Mouse (Mus musculus) lung, embryonic 14.5 days (tissue): Measurements from ENCODE around the gene Olfr1564. TPM values are rescaled to one million over a fixed set of nuclear protein-coding genes. Genes with fewer than 3 reads are reported as not detected.
"Not testable (repeated sequence)": the region's sequence is repeated elsewhere in the genome, so short reads cannot be mapped to it uniquely, and the experiment has no call there.

Experiments
- ATAC-seq: fragments of 200-750 bp; cut with Nextera tagmentation; 2 replicates; pipeline ENCODE4 v1.8.0; 2017; ENCODE audit warnings: mild to moderate bottlenecking, moderate TSS enrichment, moderate library complexity; ENCODE audit not compliant: insufficient read depth
- DNase-seq: peaks from one replicate; pipeline ENCODE4 v3.0.0-alpha.2; 2015
- H3K27ac ChIP-seq: fragments of 300-500 bp; sonication (generic); 2 replicates; pipeline ENCODE4 v1.5.1; 2014; ENCODE audit warnings: low read depth, mild to moderate bottlenecking, moderate library complexity
- H3K27me3 ChIP-seq: fragments of 300-500 bp; sonication (generic); 2 replicates; pipeline ENCODE4 v1.6.1; 2014; ENCODE audit warnings: low read length, control low read depth; ENCODE audit not compliant: insufficient read depth
- H3K36me3 ChIP-seq: fragments of 300-500 bp; sonication (generic); 2 replicates; pipeline ENCODE4 v1.6.1; 2014; ENCODE audit warnings: control low read depth; ENCODE audit not compliant: insufficient read depth
- H3K4me1 ChIP-seq: fragments of 300-500 bp; sonication (generic); 2 replicates; pipeline ENCODE4 v1.6.1; 2014; ENCODE audit warnings: antibody characterized with exemption, control low read depth; ENCODE audit not compliant: insufficient read depth
- H3K4me2 ChIP-seq: fragments of 300-500 bp; sonication (generic); 2 replicates; pipeline ENCODE4 v1.6.1; 2014; ENCODE audit warnings: mild to moderate bottlenecking
- H3K4me3 ChIP-seq: fragments of 300-500 bp; sonication (generic); 2 replicates; pipeline ENCODE4 v1.5.1; 2014; ENCODE audit warnings: low read depth, low read length
- H3K9ac ChIP-seq: fragments of 300-500 bp; sonication (generic); 2 replicates; pipeline ENCODE4 v1.6.1; 2014
- H3K9me3 ChIP-seq: fragments of 300-500 bp; sonication (generic); 2 replicates; pipeline ENCODE4 v1.6.1; 2016; ENCODE audit warnings: low read depth, low read length, control low read depth
- CTCF ChIP-seq: IDR thresholded peaks from 2 replicates; pipeline ENCODE4 v1.5.1; 2016; ENCODE audit warnings: antibody characterized with exemption, low read depth
- WGBS: fragments of 180-500 bp; shearing (Covaris S2); extraction: QIAGEN DNeasy Blood & Tissue Kit; methylation state at CpG from one replicate; pipeline ENCODE4 v1.1.7; 2014; 5-methylcytosine and 5-hydroxymethylcytosine counted together
- polyA plus RNA-seq: library from polyadenylated mRNA; unstranded; fragments of >200 nt; fragmentation: Nextera tagmentation; extraction: Ambion mirVana; gene quantifications from 2 replicates; pipeline ENCODE4 v1.2.1, GENCODE M21; 2014

Gene Olfr1564
- not detected in 2 replicates for polyA plus RNA-seq

GRCm38 (mm10) chr17:33221590-33221989, at the start of gene Olfr1564:
Gene Olfr1564 (minus strand): TSS chr17:33221690.
- Histone ChIP-seq H3K27me3 (no peaks in the 10 kb centered on the region), H3K36me3 (no peaks in the 10 kb centered on the region), H3K9me3 (peaks cover 1% of the 10 kb centered on the region; the same call in 1 of the 2 replicates), H3K27ac (no peak within 1 kb of the TSS), H3K4me3 (no peak within 1 kb of the TSS), H3K4me2 (no peak within 1 kb of the TSS), H3K4me1 (no peaks in the 10 kb centered on the region), H3K9ac (no peak within 1 kb of the TSS)
- ATAC-seq (no peak), DNase-seq (no peak)
- WGBS: 71% methylated on average over 2 of the region's 2 CpGs
- TF ChIP-seq CTCF: no peak

- no peaks in the 10 kb centered on the region for H3K4me1 ChIP-seq
- DNase-seq (no peak), ATAC-seq (no peak)
- no peak for TF ChIP-seq CTCF
- no peaks in the 10 kb centered on the region for H3K27me3 ChIP-seq
- no peak overlapping the region for H3K4me2 ChIP-seq
- no peak overlapping the region for H3K27ac ChIP-seq
- 86% methylated on average over 9 of the region's 9 CpGs for whole genome bisulfite sequencing
- no peaks in the 10 kb centered on the region for H3K36me3 ChIP-seq
- H3K9ac ChIP-seq: no peak overlapping the region
- H3K9me3 ChIP-seq: no peaks in the 10 kb centered on the region
- no peak overlapping the region for H3K4me3 ChIP-seq
Observed at GRCm38 (mm10) chr17:33268907-33269306, 47.4 kb upstream of the Olfr1564 start.

- ATAC-seq: no peak
- WGBS: 65% methylated on average over 1 of the region's 1 CpGs
- TF ChIP-seq CTCF: no peak
Observed at GRCm38 (mm10) chr17:33264376-33264775, 42.9 kb upstream of the Olfr1564 start, which contains the start of gene Olfr63. Gene Olfr63 (plus strand): TSS chr17:33264676.

GRCm38 (mm10) chr17:33255319-33255657, 33.8 kb upstream of the Olfr1564 start:
- H3K36me3 ChIP-seq, H3K27ac ChIP-seq, H3K9me3 ChIP-seq, ATAC-seq, DNase-seq, H3K4me2 ChIP-seq, H3K4me1 ChIP-seq, H3K27me3 ChIP-seq, H3K9ac ChIP-seq, H3K4me3 ChIP-seq: not testable (repeated sequence)
- WGBS: no CpG with 5 or more reads among the region's 2 CpGs

More at GRCm38 (mm10) chr17:33264376-33264775, 42.9 kb upstream of the Olfr1564 start, which contains the start of gene Olfr63:
- no peak within 1 kb of the TSS for H3K4me3 ChIP-seq
- no peak within 1 kb of the TSS for H3K27ac ChIP-seq
- no peak within 1 kb of the TSS for H3K9ac ChIP-seq
- no peaks in the 10 kb centered on the region for H3K36me3 ChIP-seq
- no peaks in the 10 kb centered on the region for H3K27me3 ChIP-seq
- H3K4me2 ChIP-seq: no peak within 1 kb of the TSS
- H3K4me1 ChIP-seq: no peaks in the 10 kb centered on the region
- DNase-seq: no peak
- no peaks in the 10 kb centered on the region for H3K9me3 ChIP-seq

- H3K36me3 ChIP-seq, DNase-seq, H3K27ac ChIP-seq, H3K4me1 ChIP-seq, H3K9ac ChIP-seq, H3K9me3 ChIP-seq, H3K27me3 ChIP-seq, H3K4me3 ChIP-seq: not testable (repeated sequence)
- ATAC-seq: peak; percentile 100
- H3K4me2 ChIP-seq: peak within 1 kb of the TSS; percentile 23; the same call in 1 of the 2 replicates
- WGBS: 29% methylated on average over 1 of the region's 34 CpGs
Observed at GRCm38 (mm10) chr17:33254530-33255318, 33.2 kb upstream of the Olfr1564 start, which contains the start of gene Zfp955a. Gene Zfp955a (minus strand): TSS chr17:33255145.

- H3K27ac ChIP-seq, H3K9ac ChIP-seq, H3K9me3 ChIP-seq, H3K27me3 ChIP-seq, ATAC-seq, H3K4me2 ChIP-seq, H3K4me3 ChIP-seq, DNase-seq, H3K4me1 ChIP-seq: not testable (repeated sequence)
- H3K36me3 ChIP-seq: peaks cover 13% of the 10 kb centered on the region
- 96% methylated on average over 1 of the region's 1 CpGs for WGBS
Observed at GRCm38 (mm10) chr17:33236646-33237045, 15.2 kb upstream of the Olfr1564 start.

- H3K9me3 ChIP-seq, H3K9ac ChIP-seq, ATAC-seq, H3K27me3 ChIP-seq, H3K4me1 ChIP-seq, H3K36me3 ChIP-seq, H3K4me2 ChIP-seq, H3K27ac ChIP-seq, DNase-seq, H3K4me3 ChIP-seq: not testable (repeated sequence)
- WGBS: no CpG with 5 or more reads among the region's 2 CpGs
Observed at GRCm38 (mm10) chr17:33191002-33191401, 30.5 kb downstream of the Olfr1564 start, which contains the start of gene Olfr239. Gene Olfr239 (plus strand): TSS chr17:33191302.

- 73% methylated on average over 1 of the region's 1 CpGs for WGBS
- not testable (repeated sequence) for H3K27ac ChIP-seq, H3K27me3 ChIP-seq
Observed at GRCm38 (mm10) chr17:33168147-33168546, 53.3 kb downstream of the Olfr1564 start, which contains the start of gene Olfr55. Gene Olfr55 (plus strand): TSS chr17:33168447.

More at GRCm38 (mm10) chr17:33168147-33168546, 53.3 kb downstream of the Olfr1564 start, which contains the start of gene Olfr55:
- H3K36me3 ChIP-seq, H3K4me1 ChIP-seq, H3K4me3 ChIP-seq, DNase-seq, ATAC-seq, H3K9me3 ChIP-seq, H3K4me2 ChIP-seq, H3K9ac ChIP-seq: not testable (repeated sequence)
